Comparison of ENCODE assay signal across 10 mouse cellular contexts in the genomic region with DNA sequence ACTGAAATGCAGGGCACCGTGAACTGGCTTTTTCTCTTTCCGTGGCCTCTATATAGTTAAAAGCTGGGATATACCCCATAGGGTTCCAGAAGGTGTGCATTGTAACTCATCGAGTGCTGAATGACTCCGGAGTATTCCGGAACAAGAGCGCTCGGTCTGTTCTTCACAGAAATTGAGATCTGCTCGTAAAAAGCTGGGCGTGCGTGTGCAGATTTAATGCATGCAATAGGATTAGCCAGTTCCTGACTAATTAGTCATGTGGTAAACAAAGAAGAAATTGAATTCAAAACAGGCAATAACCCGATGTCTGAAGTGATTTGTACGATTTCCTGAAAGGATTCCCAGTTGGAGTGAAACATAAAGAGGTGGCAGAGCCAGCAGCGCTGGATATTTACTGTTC.
A peak's percentile ranks its signal among the peaks of the same experiment; 100 is the strongest.
DNase-seq lines count a peak whose midpoint lies in the region; ATAC-seq and TF ChIP-seq lines count a peak whose summit lies in the region.
"Had no signal": no experiment of that assay in that cellular context is flagged by ENCODE, and none has a peak within 500 bp of the region (broad histone marks: within the 10 kb centered on the region; RNA-seq: fewer than 3 reads in every experiment).

No protein-coding gene starts in this region.

- intact Hi-C loops in left cerebral cortex, postnatal 10 days (cut with DNase I), result no loop called here

- 65% methylated on average over 13 of the region's 13 CpGs for whole genome bisulfite sequencing in hindbrain, embryonic 13.5 days
- WGBS in hindbrain, embryonic 11.5 days, result 91% methylated on average over 13 of the region's 13 CpGs
- WGBS in forebrain, embryonic 14.5 days, result 5% methylated on average over 13 of the region's 13 CpGs
- WGBS in limb, embryonic 14.5 days, result 20% methylated on average over 13 of the region's 13 CpGs

- no peaks in the 10 kb centered on the region for H3K9me3 ChIP-seq in hindbrain, embryonic 13.5 days
- H3K9me3 ChIP-seq in hindbrain, embryonic 11.5 days (ENCODE audit: control insufficient read depth, low read length), result no peaks in the 10 kb centered on the region
- no peaks in the 10 kb centered on the region for H3K9me3 ChIP-seq in forebrain, embryonic 14.5 days (replicated peaks; ENCODE audit: control insufficient read depth, low read length)
- H3K9me3 ChIP-seq in limb, embryonic 14.5 days (ENCODE audit: control insufficient read depth, low read length), result no peaks in the 10 kb centered on the region

- TF ChIP-seq POLR2A in limb, embryonic 14.5 days (IDR thresholded peaks at IDR 0.05; ENCODE audit: borderline replicate concordance, extremely low read depth, insufficient read depth, insufficient read length), result no peak

- peak overlapping the region; percentile 69; the same call in 1 of the 2 replicates for H3K27ac ChIP-seq in hindbrain, embryonic 13.5 days
- no peak overlapping the region for H3K27ac ChIP-seq in hindbrain, embryonic 11.5 days (ENCODE audit: low read depth, low read length)
- peak overlapping the region; percentile 23; the same call in 1 of the 2 replicates for H3K27ac ChIP-seq in forebrain, embryonic 14.5 days (ENCODE audit: low read depth, low read length)
- no peak overlapping the region for H3K27ac ChIP-seq in limb, embryonic 14.5 days (replicated peaks; ENCODE audit: low read depth, low read length)
- H3K27ac ChIP-seq: heart, adult 2 months had no signal

- no peaks in the 10 kb centered on the region for H3K27me3 ChIP-seq in hindbrain, embryonic 13.5 days
- no peaks in the 10 kb centered on the region for H3K27me3 ChIP-seq in hindbrain, embryonic 11.5 days (ENCODE audit: control insufficient read depth, insufficient read depth, low read length)
- H3K27me3 ChIP-seq in forebrain, embryonic 14.5 days (replicated peaks; ENCODE audit: control insufficient read depth, insufficient read depth, low read length), result no peaks in the 10 kb centered on the region
- no peaks in the 10 kb centered on the region for H3K27me3 ChIP-seq in limb, embryonic 14.5 days (ENCODE audit: control insufficient read depth, insufficient read depth, low read length)

- peaks cover 35% of the 10 kb centered on the region for H3K4me1 ChIP-seq in hindbrain, embryonic 13.5 days (replicated peaks)
- no peaks in the 10 kb centered on the region for H3K4me1 ChIP-seq in hindbrain, embryonic 11.5 days (replicated peaks; ENCODE audit: control insufficient read depth, insufficient read depth, low read length)
- H3K4me1 ChIP-seq in forebrain, embryonic 14.5 days (ENCODE audit: control insufficient read depth, insufficient read depth, low read length), result peaks cover 14% of the 10 kb centered on the region
- H3K4me1 ChIP-seq in limb, embryonic 14.5 days (ENCODE audit: control insufficient read depth, insufficient read depth, low read length), result peaks cover 23% of the 10 kb centered on the region

- no peak overlapping the region for H3K4me2 ChIP-seq in hindbrain, embryonic 13.5 days
- H3K4me2 ChIP-seq in hindbrain, embryonic 11.5 days (replicated peaks; ENCODE audit: low read depth, low read length), result no peak overlapping the region
- peak overlapping the region; percentile 24 for H3K4me2 ChIP-seq in forebrain, embryonic 14.5 days (ENCODE audit: low read length)
- peak overlapping the region; percentile 29 for H3K4me2 ChIP-seq in limb, embryonic 14.5 days (replicated peaks; ENCODE audit: low read depth, low read length, severe bottlenecking)

- no peaks in the 10 kb centered on the region for H3K36me3 ChIP-seq in hindbrain, embryonic 13.5 days
- H3K36me3 ChIP-seq in hindbrain, embryonic 11.5 days (ENCODE audit: control insufficient read depth, insufficient read depth, low read length), result no peaks in the 10 kb centered on the region
- no peaks in the 10 kb centered on the region for H3K36me3 ChIP-seq in forebrain, embryonic 14.5 days (ENCODE audit: control insufficient read depth, insufficient read depth, low read length)
- no peaks in the 10 kb centered on the region for H3K36me3 ChIP-seq in limb, embryonic 14.5 days (ENCODE audit: control insufficient read depth, insufficient read depth, low read length)

- no peak for DNase-seq in hindbrain, embryonic 11.5 days (ENCODE audit: low spot score)
- DNase-seq in brain, adult 2 months (ENCODE audit: low read depth, low spot score), result peak; percentile 29
- DNase-seq in forebrain, embryonic 14.5 days (ENCODE audit: low spot score), result peak; percentile 84
- DNase-seq in limb, embryonic 14.5 days (ENCODE audit: low spot score), result no peak
- no peak for DNase-seq in ovary, postnatal 14 days (ENCODE audit: low spot score)
- no peak for DNase-seq in left cerebral cortex, postnatal 10 days (ENCODE audit: extremely low spot score in 1 of 2, low spot score in 2 of 2)
- DNase-seq: cerebellum, adult 8-10 months; liver, postnatal 0 days had no signal

- ATAC-seq in hindbrain, embryonic 13.5 days (ENCODE audit: low FRiP score), result no peak
- ATAC-seq in hindbrain, embryonic 11.5 days (ENCODE audit: low FRiP score), result no peak
- ATAC-seq in forebrain, embryonic 14.5 days, result peak; percentile 68
- no peak for ATAC-seq in limb, embryonic 14.5 days (ENCODE audit: low FRiP score, low read depth)
- ATAC-seq: liver, postnatal 0 days had no signal

- no peak overlapping the region for H3K9ac ChIP-seq in hindbrain, embryonic 13.5 days
- H3K9ac ChIP-seq in hindbrain, embryonic 11.5 days (ENCODE audit: low read depth, low read length), result no peak overlapping the region
- H3K9ac ChIP-seq in forebrain, embryonic 14.5 days (ENCODE audit: low read length), result no peak overlapping the region
- H3K9ac ChIP-seq in limb, embryonic 14.5 days (ENCODE audit: low read depth, low read length, severe bottlenecking), result no peak overlapping the region
- H3K9ac ChIP-seq: liver, postnatal 0 days had no signal

- no peak overlapping the region for H3K4me3 ChIP-seq in hindbrain, embryonic 13.5 days
- H3K4me3 ChIP-seq in hindbrain, embryonic 11.5 days (ENCODE audit: low read depth, low read length), result no peak overlapping the region
- no peak overlapping the region for H3K4me3 ChIP-seq in forebrain, embryonic 14.5 days (ENCODE audit: low read depth, low read length)
- no peak overlapping the region for H3K4me3 ChIP-seq in limb, embryonic 14.5 days (replicated peaks; ENCODE audit: low read length)
- H3K4me3 ChIP-seq: heart, adult 2 months had no signal

Comparison
In these comparisons a context has a peak if more than half of its experiments do, and no peak if none do; other contexts are left out.
1. H3K27ac ChIP-seq: peak in hindbrain, embryonic 13.5 days (single experiment) and forebrain, embryonic 14.5 days (single experiment); none in hindbrain, embryonic 11.5 days (single experiment) and limb, embryonic 14.5 days (single experiment).
2. H3K4me2 ChIP-seq: peak in forebrain, embryonic 14.5 days (single experiment) and limb, embryonic 14.5 days (single experiment); none in hindbrain, embryonic 13.5 days (single experiment) and hindbrain, embryonic 11.5 days (single experiment).
3. DNase-seq: peak in brain, adult 2 months (single experiment) and forebrain, embryonic 14.5 days (single experiment); none in hindbrain, embryonic 11.5 days (single experiment), limb, embryonic 14.5 days (single experiment), ovary, postnatal 14 days (single experiment) and left cerebral cortex, postnatal 10 days (0 of 2).